Mouse (Mus musculus) monocyte, adult 5-6 weeks (primary cell): ENCODE results near the gene Ldb1. TPM values are rescaled to one million over a fixed set of nuclear protein-coding genes. Genes with fewer than 3 reads are reported as not detected.
"Not testable (repeated sequence)": the region's sequence is repeated elsewhere in the genome, so short reads cannot be mapped to it uniquely, and the experiment has no call there.

Experiments
- ATAC-seq: fragments of 153-309, 156-312 bp; replicated peaks from 2 replicates; pipeline ENCODE4 v1.8.0; 2017; ENCODE audit warnings: mild to moderate bottlenecking; ENCODE audit not compliant: low TSS enrichment, insufficient number of reproducible peaks, severe bottlenecking, poor library complexity, low FRiP score
- total RNA-seq: library from RNA; stranded (forward); fragments of 200-1000, 200-491, 200-594 nt; gene quantifications from 3 replicates; pipeline ENCODE4 v1.2.3, GENCODE M21; 2017

Ldb1 gene
- total RNA-seq, 1 experiment from 2014 or later = 90.1 TPM

GRCm38 (mm10) chr19:45997365-45997764 lies 47.6 kb downstream of the Ldb1 start:
- ATAC-seq = no peak

GRCm38 (mm10) chr19:45993981-45994737 lies 50.9 kb downstream of the Ldb1 start:
- ATAC-seq = no peak

- ATAC-seq = not testable (repeated sequence)
Observed at GRCm38 (mm10) chr19:45993441-45993840, 51.6 kb downstream of the Ldb1 start.

- no peak for ATAC-seq
Observed at GRCm38 (mm10) chr19:45991171-45991570, 53.8 kb downstream of the Ldb1 start.

GRCm38 (mm10) chr19:45988238-45988637 lies 56.8 kb downstream of the Ldb1 start:
- ATAC-seq = no peak

- ATAC-seq = 0 out of 2 replicates have a peak, but pooled peaks have one; percentile 70
Observed at GRCm38 (mm10) chr19:45984379-45984778, 60.6 kb downstream of the Ldb1 start.

Other genes with a start within 250 kb of the Ldb1 start
- gene Kcnip2, start 229.2 kb downstream of the Ldb1 start, total RNA-seq = not detected in 3 replicates
- gene Armh3, start 46.7 kb downstream of the Ldb1 start, total RNA-seq = 7.5 to 16.0 TPM (median 11.5 TPM) in 3 replicates
- gene Hps6, start 41.7 kb downstream of the Ldb1 start, total RNA-seq = 4.3 to 14.7 TPM (median 6.0 TPM) in 3 replicates
- 4.4 to 21.4 TPM (median 6.6 TPM) in 3 replicates for gene Pprc1, start 328 bp downstream of the Ldb1 start, total RNA-seq
- gene Nolc1, start 30.6 kb upstream of the Ldb1 start, total RNA-seq = 30.2 to 54.5 TPM (median 30.5 TPM) in 3 replicates
- gene Elovl3, start 86.7 kb upstream of the Ldb1 start, total RNA-seq = not detected in 3 replicates
- gene Pitx3, start 103.1 kb upstream of the Ldb1 start, total RNA-seq = not detected in 3 replicates
- 41.0 to 56.7 TPM (median 55.5 TPM) in 3 replicates for gene Gbf1, start 107.3 kb upstream of the Ldb1 start, total RNA-seq